Mouse (Mus musculus) spleen, postnatal 36 days (tissue): ENCODE results near the gene Cops4.

ENCODE experiments used
- DNase-seq, 2 experiments: peaks; one replicate each; pipeline ENCODE4 v3.0.0; 2022; ENCODE audit warnings: low spot score in 2 of 2, mixed read lengths in 1 of 2

Cops4 gene

GRCm38 (mm10) chr5:100518049-100519026, at the start of gene Cops4:
TSS of gene Cops4 (plus strand) at chr5:100518309.
- DNase-seq, result peak; percentile 99

DNA sequence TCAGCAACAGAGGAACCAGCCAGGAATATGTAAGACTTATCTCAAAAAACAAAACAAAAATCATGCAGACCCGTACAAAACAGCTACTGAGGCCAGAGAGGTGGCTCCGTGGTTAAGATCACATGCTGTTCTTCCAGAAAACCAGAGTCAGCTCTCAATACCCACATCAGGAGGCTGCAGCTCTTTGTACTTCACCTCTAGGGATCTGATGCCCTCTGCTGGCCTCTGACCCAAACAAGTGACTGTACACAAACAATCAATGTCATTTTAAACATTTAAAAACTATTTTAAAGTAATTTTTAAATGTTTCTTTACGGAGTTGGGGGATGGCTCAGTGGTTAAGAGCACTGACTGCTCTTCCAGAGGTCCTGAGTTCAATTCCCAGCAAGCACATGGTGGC, 41.8 kb upstream of the Cops4 start:
- DNase-seq, result no peak

DNA sequence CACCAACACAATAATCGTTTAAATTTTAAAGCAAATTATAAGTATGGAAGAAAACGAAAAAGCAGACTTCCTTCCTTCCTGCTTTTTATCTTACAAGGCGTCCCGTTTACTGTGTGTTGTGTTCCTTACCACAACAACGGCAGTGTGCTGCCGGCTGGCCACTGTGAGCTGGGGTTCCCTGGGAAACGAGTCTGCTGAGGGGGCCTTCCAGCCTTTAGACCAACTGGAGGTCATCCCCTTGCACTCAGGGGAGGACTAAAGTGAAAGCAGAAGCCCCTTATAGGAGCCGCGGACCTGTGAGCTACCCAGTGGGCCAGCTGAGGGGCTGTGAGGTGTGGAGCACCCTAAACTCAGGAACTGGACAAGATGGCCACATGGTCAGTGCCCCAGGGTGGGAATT, 40.5 kb upstream of the Cops4 start:
- DNase-seq, result no peak

DNA sequence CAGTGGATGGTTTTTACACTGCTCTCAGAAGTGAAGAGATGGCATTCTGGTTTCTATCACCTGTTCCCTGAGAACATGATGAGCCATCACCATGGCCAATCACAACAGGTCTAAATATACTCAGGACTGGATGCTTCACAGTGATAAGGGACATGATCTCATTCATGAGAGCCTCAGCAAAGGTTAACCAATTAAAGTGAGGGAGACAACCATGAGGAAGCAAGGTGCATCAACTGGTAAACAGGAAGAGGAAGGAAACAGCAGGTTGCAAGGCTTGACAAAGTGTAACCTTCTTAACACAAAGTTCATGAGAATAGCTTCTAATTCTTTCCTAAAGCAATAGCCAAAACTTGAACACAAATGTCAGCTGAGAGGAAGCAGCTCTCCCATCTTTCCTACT, 34.5 kb upstream of the Cops4 start:
- DNase-seq, result no peak

DNA sequence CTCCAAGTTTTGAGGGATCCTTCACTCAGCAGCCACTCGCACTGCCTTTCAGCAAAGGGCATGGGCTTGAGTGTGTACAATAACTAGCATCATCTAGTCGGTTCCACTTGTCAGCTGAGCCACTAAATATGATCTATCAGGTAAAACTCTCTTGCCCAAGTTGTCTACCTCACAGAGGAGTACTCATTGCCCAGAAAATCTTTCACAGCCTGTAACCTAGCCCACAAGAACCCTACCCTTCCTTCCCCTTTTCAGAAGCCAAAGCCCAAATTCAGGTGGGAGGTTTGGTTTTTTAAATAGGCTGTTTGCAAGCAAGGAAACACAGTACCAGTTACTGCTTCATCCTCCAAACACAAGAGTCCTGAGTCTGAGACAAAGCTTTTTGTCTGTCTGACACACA, 31.0 kb upstream of the Cops4 start:
- no peak for DNase-seq

DNA sequence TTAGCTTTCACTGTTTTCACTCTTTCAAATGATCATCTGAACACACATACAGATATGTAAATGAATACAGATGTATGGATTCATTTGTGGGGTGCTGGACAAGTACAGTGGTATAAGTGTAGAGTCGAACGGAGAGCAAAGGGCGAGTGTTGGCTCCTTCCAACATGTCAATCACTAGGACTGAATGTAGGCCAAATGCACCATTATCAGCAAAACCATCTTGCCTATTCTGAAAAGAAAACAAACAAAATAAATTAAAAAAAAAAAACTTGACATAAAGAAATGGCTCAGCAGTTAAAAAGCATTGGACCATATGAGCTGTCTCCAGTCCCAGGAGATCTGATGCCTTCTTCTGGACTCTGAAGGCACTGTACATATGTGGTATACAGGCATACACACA, 29.9 kb upstream of the Cops4 start:
- DNase-seq, result no peak

- no peak for DNase-seq
Observed at GRCm38 (mm10) chr5:100489340-100489739, 28.8 kb upstream of the Cops4 start.

DNA sequence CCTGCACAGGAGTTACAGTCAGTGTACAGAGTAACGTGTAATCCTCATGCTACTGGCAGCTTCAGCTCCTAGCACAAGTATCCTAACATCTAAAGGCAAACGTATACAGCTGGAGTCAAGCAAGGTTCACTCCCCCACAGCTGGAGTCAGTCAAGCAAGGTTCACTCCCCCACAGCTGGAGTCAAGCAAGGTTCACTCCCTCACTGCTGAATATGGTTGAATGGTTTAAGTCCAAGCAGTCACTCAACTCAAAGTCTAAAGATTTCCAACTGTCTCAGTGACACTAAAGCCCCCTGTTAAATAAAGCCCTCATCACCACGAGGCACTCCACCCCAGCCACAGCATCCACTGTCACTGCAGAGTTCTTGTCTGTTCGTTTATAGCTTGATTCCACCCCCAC, 26.4 kb upstream of the Cops4 start:
- DNase-seq, result no peak

DNA sequence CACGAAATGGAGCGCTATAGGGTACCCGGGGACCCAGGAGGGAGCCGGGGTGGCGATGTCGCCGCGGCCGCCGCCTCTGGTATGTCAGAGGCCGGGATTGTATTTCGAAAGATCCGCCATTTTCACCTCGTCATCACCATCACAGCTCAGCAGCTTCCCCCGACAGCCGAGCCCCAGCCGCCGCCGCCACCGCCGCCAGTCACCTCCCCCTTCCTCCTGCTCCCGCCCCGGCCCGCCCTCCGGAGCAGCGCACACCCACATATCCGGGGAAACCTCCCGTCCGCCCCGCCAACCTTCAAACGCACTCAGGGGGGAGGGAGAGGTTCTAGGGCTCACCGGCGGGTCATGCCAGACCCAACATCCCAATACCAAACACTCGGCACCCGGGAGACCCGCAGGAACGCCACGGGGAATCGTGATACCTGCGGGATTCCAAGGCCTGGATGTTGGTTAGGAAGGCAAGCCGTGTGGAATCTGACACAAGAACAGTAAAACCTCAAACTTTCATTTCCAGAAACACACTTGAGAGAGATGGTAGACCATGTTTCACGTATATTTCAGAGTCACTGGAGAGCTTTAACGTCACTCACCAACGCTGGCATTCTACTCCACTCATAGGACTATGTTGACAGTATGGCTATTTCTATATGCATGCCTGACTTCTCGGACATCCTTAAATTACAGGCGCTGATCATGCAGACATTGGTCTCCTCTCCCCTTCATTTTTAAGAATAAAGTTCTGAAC, 19.5 kb upstream of the Cops4 start:
- DNase-seq, result peak; percentile 82 to 86

DNA sequence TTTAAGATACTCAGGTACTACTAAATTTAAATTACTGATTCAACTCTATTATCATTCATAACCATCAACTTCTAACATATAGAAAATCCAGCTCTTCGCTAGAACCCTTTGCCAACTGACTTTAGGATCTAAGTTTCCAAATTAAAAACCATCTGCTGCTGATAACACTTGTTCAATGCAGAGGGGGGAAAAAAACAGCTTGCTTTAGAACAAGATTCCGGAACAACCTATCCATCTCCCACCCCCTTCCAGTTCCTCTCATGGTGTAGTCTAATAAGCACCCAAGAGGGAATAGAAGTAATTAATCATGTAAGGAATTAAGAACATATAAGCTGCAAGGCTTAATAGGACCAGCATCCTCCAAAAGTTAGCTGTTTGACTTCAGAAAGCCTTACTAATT, 18.9 kb upstream of the Cops4 start:
- DNase-seq, result no peak

- DNase-seq, result peak; percentile 39 to 41
Observed at GRCm38 (mm10) chr5:100499831-100500304, 18.2 kb upstream of the Cops4 start.

- DNase-seq, result peak; percentile 87 to 89
Observed at GRCm38 (mm10) chr5:100500458-100500961, 17.6 kb upstream of the Cops4 start, which contains the start of gene Lin54. TSS of gene Lin54 (minus strand) at chr5:100500639.

DNA sequence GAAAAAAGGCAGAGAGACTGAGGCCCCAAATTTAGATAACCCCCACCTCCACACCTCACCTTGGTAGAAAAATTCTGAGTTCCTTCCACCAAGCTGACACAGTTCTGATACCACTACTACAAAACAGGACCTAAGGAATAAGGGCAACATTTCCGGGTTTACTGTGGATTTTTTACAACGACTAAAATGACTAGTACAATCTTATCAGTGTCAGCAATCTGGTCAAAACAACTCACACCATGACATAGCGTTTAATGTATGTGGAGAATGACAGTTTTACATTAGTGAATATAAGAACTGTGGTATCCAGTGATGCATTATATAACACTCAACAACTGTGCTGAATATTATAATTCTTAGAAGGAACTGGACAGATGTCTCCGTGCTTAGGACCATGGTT, 16.8 kb upstream of the Cops4 start:
- no peak for DNase-seq

DNA sequence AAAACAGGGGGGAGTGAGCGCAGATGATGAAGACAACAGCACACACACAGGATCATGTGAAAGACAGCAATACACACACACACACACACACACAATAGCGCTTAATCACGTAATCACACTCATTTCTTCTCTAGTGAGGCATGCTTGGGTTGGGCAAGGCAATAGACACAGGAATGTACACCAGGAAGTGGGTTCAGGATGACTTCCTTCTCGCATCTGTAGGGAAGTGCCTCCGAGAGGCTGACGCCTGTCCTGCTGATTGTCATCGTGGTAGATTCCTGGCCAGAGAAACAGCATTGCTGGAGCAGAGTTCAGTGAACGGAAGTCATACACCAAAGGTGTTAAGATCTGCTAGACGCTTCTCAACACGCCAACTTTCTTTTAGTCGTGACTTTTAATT, 8.9 kb upstream of the Cops4 start:
- no peak for DNase-seq

- no peak for DNase-seq
Observed at GRCm38 (mm10) chr5:100512576-100512975, 5.5 kb upstream of the Cops4 start.

GRCm38 (mm10) chr5:100519027-100519411, 910 bp downstream of the Cops4 start:
- no peak for DNase-seq

GRCm38 (mm10) chr5:100520223-100520622, 2.1 kb downstream of the Cops4 start:
- DNase-seq, result no peak

DNA sequence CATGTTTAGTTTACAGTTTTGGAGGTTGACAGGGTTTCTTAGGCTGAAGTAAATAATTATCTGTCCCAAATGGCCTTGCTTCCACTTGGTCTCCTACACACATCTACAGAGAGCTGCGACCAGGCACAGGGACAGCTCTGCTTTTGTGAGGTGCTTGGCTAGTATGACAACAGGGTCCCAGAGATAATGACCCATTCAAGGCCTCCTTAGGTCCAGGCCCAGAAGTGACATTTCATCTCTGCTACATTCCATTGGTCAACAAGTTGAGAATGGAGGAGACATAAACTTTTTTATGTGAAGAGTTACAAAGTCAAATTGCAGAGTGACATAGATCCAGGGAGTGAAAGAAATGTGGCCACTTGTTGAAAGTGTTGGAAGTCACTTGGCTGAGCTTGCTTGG, 5.2 kb downstream of the Cops4 start:
- DNase-seq, result no peak

DNA sequence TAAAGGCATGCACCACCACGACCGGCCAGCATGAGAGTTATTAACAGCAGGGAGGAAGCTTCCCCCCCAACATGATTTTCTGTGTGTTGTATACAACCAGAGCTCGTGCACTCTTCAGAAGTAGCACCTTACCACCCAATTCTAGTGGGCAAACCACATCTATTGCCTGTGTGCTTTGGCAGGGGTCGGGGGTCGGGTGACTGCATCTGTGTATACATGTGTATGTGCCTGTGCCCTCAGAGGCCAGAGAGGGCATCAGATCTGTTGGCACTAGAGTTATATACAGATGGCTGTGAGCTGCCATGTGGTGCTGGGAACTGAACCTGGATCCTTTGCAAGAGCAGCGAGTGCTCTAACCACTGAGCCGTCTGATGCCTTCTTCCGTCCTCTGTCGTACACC, 6.8 kb downstream of the Cops4 start:
- DNase-seq, result no peak

DNA sequence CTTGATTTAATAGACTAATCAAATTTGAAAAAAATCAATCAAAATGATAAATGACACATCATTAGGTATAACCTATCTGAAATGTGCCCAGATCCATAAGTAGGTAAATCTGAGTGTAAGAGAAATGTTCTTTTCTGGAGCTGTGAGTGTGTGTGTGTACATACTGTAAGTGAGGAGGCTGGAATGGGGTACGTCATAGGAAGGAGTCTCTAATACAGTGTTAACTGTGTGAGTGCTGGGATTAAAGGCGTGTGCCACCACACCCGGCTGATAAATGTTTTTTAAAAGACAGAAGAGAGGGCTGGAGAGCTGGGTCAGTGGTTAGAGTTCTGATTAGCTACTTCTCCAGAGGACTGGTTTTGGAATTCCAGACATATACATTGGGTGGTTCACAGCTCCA, 7.5 kb downstream of the Cops4 start:
- no peak for DNase-seq

GRCm38 (mm10) chr5:100526164-100526563, 8.1 kb downstream of the Cops4 start:
- DNase-seq, result peak; percentile 74 to 77

DNA sequence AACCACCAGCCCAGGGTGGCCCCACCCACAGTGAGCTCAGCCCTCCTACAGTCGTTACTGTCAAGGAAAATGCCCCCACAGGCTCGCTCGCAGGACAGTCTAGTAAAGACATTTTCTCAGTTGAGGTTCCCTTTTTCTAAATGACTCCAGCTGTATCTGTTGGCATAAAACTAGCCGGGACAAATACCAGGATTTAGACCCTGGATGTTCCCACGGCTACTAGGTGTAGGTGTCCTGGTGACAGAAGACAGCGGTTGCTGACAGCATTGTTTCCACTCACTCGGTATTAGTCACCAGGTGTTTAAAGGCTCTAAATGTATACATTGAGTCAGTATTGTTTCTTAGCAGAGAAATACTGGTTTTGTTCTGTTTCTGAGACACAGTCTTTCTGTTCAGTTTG, 17.7 kb downstream of the Cops4 start:
- DNase-seq, result no peak
